In genomic region chr13:59735190-59735589, GRCm38 (mm10) we compare ENCODE assay signal across 9 mouse cellular contexts. TPM values are rescaled to one million over a fixed set of nuclear protein-coding genes. Genes with fewer than 3 reads are reported as not detected.
DNase-seq lines count a peak whose midpoint lies in the region; ATAC-seq and TF ChIP-seq lines count a peak whose summit lies in the region.
"Had no signal": no experiment of that assay in that cellular context is flagged by ENCODE, and none has a peak within 500 bp of the region (broad histone marks: within the 10 kb centered on the region; RNA-seq: fewer than 3 reads in every experiment).

No protein-coding gene starts in this region.

- no peak overlapping the region for H3K4me2 ChIP-seq in intestine, postnatal 0 days (replicated peaks; ENCODE audit: low read depth)
- H3K4me2 ChIP-seq: heart, embryonic 12.5 days had no signal

- no peak overlapping the region for H3K9ac ChIP-seq in intestine, postnatal 0 days (ENCODE audit: low read depth, low read length)
- H3K9ac ChIP-seq: heart, embryonic 12.5 days had no signal

- H3K27ac ChIP-seq in layer of hippocampus, adult 2 months, result no peak overlapping the region
- H3K27ac ChIP-seq in intestine, postnatal 0 days (ENCODE audit: low read depth, low read length), result no peak overlapping the region

- H3K4me3 ChIP-seq in layer of hippocampus, adult 2 months, result no peak overlapping the region
- H3K4me3 ChIP-seq in intestine, postnatal 0 days (ENCODE audit: low read depth, low read length), result no peak overlapping the region
- H3K4me3 ChIP-seq: heart, embryonic 12.5 days had no signal

- no peak for DNase-seq in layer of hippocampus, adult 2 months (ENCODE audit: low spot score in 2 of 2)
- DNase-seq in layer of hippocampus, postnatal 25 days (ENCODE audit: extremely low spot score in 1 of 2, low spot score in 1 of 2), result no peak
- peak; percentile 43 for DNase-seq in embryo, embryonic 10.5 days (ENCODE audit: low spot score)
- peak; percentile 38 for DNase-seq in retina, embryonic 14.5 days (ENCODE audit: low spot score)
- no peak for DNase-seq in adrenal gland, adult (ENCODE audit: inconsistent age in 2 of 2, low spot score in 1 of 2)
- DNase-seq in urinary bladder, postnatal 4 days (ENCODE audit: low spot score in 2 of 2), result no peak
- DNase-seq in frontal cortex, postnatal 10 days (ENCODE audit: low spot score in 2 of 2), result no peak

- TF ChIP-seq CTCF in layer of hippocampus, adult 2 months (conservative IDR thresholded peaks at IDR 0.05), result peak; percentile 21
- TF ChIP-seq CTCF in intestine, postnatal 0 days (IDR thresholded peaks at IDR 0.05; ENCODE audit: low read depth), result peak; percentile 62

- no peaks in the 10 kb centered on the region for H3K36me3 ChIP-seq in intestine, postnatal 0 days (ENCODE audit: control insufficient read depth, insufficient read depth)
- H3K36me3 ChIP-seq: heart, embryonic 12.5 days had no signal

- 17% methylated on average over 3 of the region's 3 CpGs for WGBS in intestine, postnatal 0 days

- ATAC-seq in intestine, postnatal 0 days, result peak; percentile 69

- H3K9me3 ChIP-seq in intestine, postnatal 0 days (ENCODE audit: control insufficient read depth), result no peaks in the 10 kb centered on the region
- H3K9me3 ChIP-seq: heart, embryonic 12.5 days had no signal

- no peaks in the 10 kb centered on the region for H3K4me1 ChIP-seq in intestine, postnatal 0 days (replicated peaks; ENCODE audit: control insufficient read depth, insufficient read depth, low read length)
- H3K4me1 ChIP-seq: heart, embryonic 12.5 days had no signal

- H3K27me3 ChIP-seq in intestine, postnatal 0 days (replicated peaks; ENCODE audit: control insufficient read depth, insufficient read depth, low read length), result no peaks in the 10 kb centered on the region
- H3K27me3 ChIP-seq: heart, embryonic 12.5 days had no signal

RNA-seq across cellular contexts. Expression of gene Spata31d1d, which starts 3.6 kb away (rescaled TPM):
- total RNA-seq in layer of hippocampus, adult 2 months (2021), result not detected
- total RNA-seq in layer of hippocampus, postnatal 25 days (2021), result not detected
- not detected in 2 replicates for polyA plus RNA-seq in intestine, postnatal 0 days (2015; fragmentation: Nextera tagmentation; extraction: Ambion mirVana)
- polyA plus RNA-seq: heart, embryonic 12.5 days had no signal

RNA-seq across cellular contexts. Expression of gene 1700014D04Rik, which starts 11.4 kb away (rescaled TPM):
- under 1 TPM; 0.31 to 0.86 TPM for total RNA-seq in layer of hippocampus, adult 2 months (2021)
- total RNA-seq in layer of hippocampus, postnatal 25 days (2021), result under 1 TPM; 0.45 to 0.66 TPM
- polyA plus RNA-seq in intestine, postnatal 0 days (2015; fragmentation: Nextera tagmentation; extraction: Ambion mirVana), result not detected in 2 replicates
- polyA plus RNA-seq: heart, embryonic 12.5 days had no signal

RNA-seq across cellular contexts. Expression of gene Spata31d1b, which starts 23.1 kb away (rescaled TPM):
- under 1 TPM in 1 of 2 experiments, not detected in 1; 0.12 TPM for total RNA-seq in layer of hippocampus, adult 2 months (2021)
- total RNA-seq in layer of hippocampus, postnatal 25 days (2021), result under 1 TPM; 0.12 to 0.14 TPM
- polyA plus RNA-seq in intestine, postnatal 0 days (2015; fragmentation: Nextera tagmentation; extraction: Ambion mirVana), result not detected in 2 replicates
- polyA plus RNA-seq: heart, embryonic 12.5 days had no signal

RNA-seq across cellular contexts. Expression of gene Spata31d1a, which starts 25.1 kb away (rescaled TPM):
- under 1 TPM; 0.22 to 0.26 TPM for total RNA-seq in layer of hippocampus, adult 2 months (2021)
- under 1 TPM; 0.27 to 0.38 TPM for total RNA-seq in layer of hippocampus, postnatal 25 days (2021)
- polyA plus RNA-seq in intestine, postnatal 0 days (2015; fragmentation: Nextera tagmentation; extraction: Ambion mirVana), result not detected in 2 replicates
- polyA plus RNA-seq: heart, embryonic 12.5 days had no signal

RNA-seq across cellular contexts. Expression of gene Isca1, which starts 34.4 kb away (rescaled TPM):
- total RNA-seq in layer of hippocampus, adult 2 months (2021), result 100 to 1,000 TPM; 138 to 142 TPM
- total RNA-seq in layer of hippocampus, postnatal 25 days (2021), result 100 to 1,000 TPM; 129 to 152 TPM
- 81.4 and 84.5 TPM in 2 replicates for polyA plus RNA-seq in intestine, postnatal 0 days (2015; fragmentation: Nextera tagmentation; extraction: Ambion mirVana)

Comparison
In these comparisons a context has a peak if more than half of its experiments do, and no peak if none do; other contexts are left out.
1. DNase-seq: peak in embryo, embryonic 10.5 days (single experiment) and retina, embryonic 14.5 days (single experiment); none in layer of hippocampus, adult 2 months (0 of 2), layer of hippocampus, postnatal 25 days (0 of 2), adrenal gland, adult (0 of 2), urinary bladder, postnatal 4 days (0 of 2) and frontal cortex, postnatal 10 days (0 of 2).